Mouse (Mus musculus): ENCODE measurements around the gene Ugt1a1. TPM values are rescaled to one million over a fixed set of nuclear protein-coding genes. Genes with fewer than 3 reads are reported as not detected.

Ugt1a1 gene
- polyA plus RNA-seq, 1 experiment = not detected

GRCm38 (mm10) chr1:88235894-88236415 is 24.2 kb downstream of the Ugt1a1 start:
- no peak overlapping the region for H3K4me3 ChIP-seq (replicated peaks)
- no peaks in the 10 kb centered on the region for H3K36me3 ChIP-seq (ENCODE audit: control insufficient read depth)
- no peaks in the 10 kb centered on the region for H3K4me1 ChIP-seq (ENCODE audit: control insufficient read depth)
- TF ChIP-seq TAL1 (IDR thresholded peaks at IDR 0.05; ENCODE audit: low read length) = no peak
- TF ChIP-seq GATA1 (IDR thresholded peaks at IDR 0.05; ENCODE audit: low read length) = no peak
- H3K27me3 ChIP-seq (ENCODE audit: control insufficient read depth) = peaks cover 5% of the 10 kb centered on the region; the same call in 1 of the 2 replicates
- H3K9me3 ChIP-seq (ENCODE audit: control insufficient read depth, low read length) = peaks cover 72% of the 10 kb centered on the region

- Histone ChIP-seq H3K27me3 (ENCODE audit: control insufficient read depth) (peaks cover 5% of the 10 kb centered on the region; the same call in 1 of the 2 replicates), H3K36me3 (ENCODE audit: control insufficient read depth) (no peaks in the 10 kb centered on the region), H3K4me3 (replicated peaks) (no peak overlapping the region), H3K9me3 (ENCODE audit: control insufficient read depth, low read length) (peaks cover 74% of the 10 kb centered on the region), H3K4me1 (ENCODE audit: control insufficient read depth) (no peaks in the 10 kb centered on the region)
- TF ChIP-seq TAL1 (IDR thresholded peaks at IDR 0.05; ENCODE audit: low read length) = no peak
- no peak for TF ChIP-seq GATA1 (IDR thresholded peaks at IDR 0.05; ENCODE audit: low read length)
Measured at GRCm38 (mm10) chr1:88237311-88237710, 25.6 kb downstream of the Ugt1a1 start.

GRCm38 (mm10) chr1:88238771-88239170 is 27.0 kb downstream of the Ugt1a1 start:
- Histone ChIP-seq H3K4me3 (replicated peaks) (no peak overlapping the region), H3K9me3 (ENCODE audit: control insufficient read depth, low read length) (peaks cover 74% of the 10 kb centered on the region), H3K27me3 (ENCODE audit: control insufficient read depth) (peaks cover 5% of the 10 kb centered on the region; the same call in 1 of the 2 replicates), H3K36me3 (ENCODE audit: control insufficient read depth) (no peaks in the 10 kb centered on the region), H3K4me1 (ENCODE audit: control insufficient read depth) (no peaks in the 10 kb centered on the region)
- TF ChIP-seq TAL1 (IDR thresholded peaks at IDR 0.05; ENCODE audit: low read length) (no peak), GATA1 (IDR thresholded peaks at IDR 0.05; ENCODE audit: low read length) (no peak)

GRCm38 (mm10) chr1:88240072-88240471 is 28.3 kb downstream of the Ugt1a1 start:
- H3K36me3 ChIP-seq (ENCODE audit: control insufficient read depth) = no peaks in the 10 kb centered on the region
- TF ChIP-seq GATA1 (IDR thresholded peaks at IDR 0.05; ENCODE audit: low read length) (no peak), TAL1 (IDR thresholded peaks at IDR 0.05; ENCODE audit: low read length) (no peak)
- peaks cover 3% of the 10 kb centered on the region; the same call in 1 of the 2 replicates for H3K27me3 ChIP-seq (ENCODE audit: control insufficient read depth)
- peaks cover 75% of the 10 kb centered on the region for H3K9me3 ChIP-seq (ENCODE audit: control insufficient read depth, low read length)
- no peak overlapping the region for H3K4me3 ChIP-seq (replicated peaks)
- no peaks in the 10 kb centered on the region for H3K4me1 ChIP-seq (ENCODE audit: control insufficient read depth)

GRCm38 (mm10) chr1:88240579-88240978 is 28.8 kb downstream of the Ugt1a1 start:
- H3K27me3 ChIP-seq (ENCODE audit: control insufficient read depth) = no peaks in the 10 kb centered on the region
- H3K9me3 ChIP-seq (ENCODE audit: control insufficient read depth, low read length) = peaks cover 73% of the 10 kb centered on the region
- no peak for TF ChIP-seq TAL1 (IDR thresholded peaks at IDR 0.05; ENCODE audit: low read length)
- TF ChIP-seq GATA1 (IDR thresholded peaks at IDR 0.05; ENCODE audit: low read length) = no peak
- no peaks in the 10 kb centered on the region for H3K4me1 ChIP-seq (ENCODE audit: control insufficient read depth)
- H3K4me3 ChIP-seq (replicated peaks) = no peak overlapping the region
- no peaks in the 10 kb centered on the region for H3K36me3 ChIP-seq (ENCODE audit: control insufficient read depth)

- no peaks in the 10 kb centered on the region; the same call in 1 of the 2 replicates for H3K27me3 ChIP-seq (ENCODE audit: control insufficient read depth)
- H3K4me1 ChIP-seq (ENCODE audit: control insufficient read depth) = no peaks in the 10 kb centered on the region
- no peaks in the 10 kb centered on the region for H3K36me3 ChIP-seq (ENCODE audit: control insufficient read depth)
- no peak for TF ChIP-seq GATA1 (IDR thresholded peaks at IDR 0.05; ENCODE audit: low read length)
- no peak for TF ChIP-seq TAL1 (IDR thresholded peaks at IDR 0.05; ENCODE audit: low read length)
- H3K4me3 ChIP-seq (replicated peaks) = no peak overlapping the region
- H3K9me3 ChIP-seq (ENCODE audit: control insufficient read depth, low read length) = peaks cover 73% of the 10 kb centered on the region
Measured at GRCm38 (mm10) chr1:88243861-88244260, 32.1 kb downstream of the Ugt1a1 start.

GRCm38 (mm10) chr1:88245881-88246280 is 34.1 kb downstream of the Ugt1a1 start:
- H3K9me3 ChIP-seq (ENCODE audit: control insufficient read depth, low read length) = peaks cover 71% of the 10 kb centered on the region

GRCm38 (mm10) chr1:88246386-88246785 is 34.6 kb downstream of the Ugt1a1 start:
- peaks cover 70% of the 10 kb centered on the region for H3K9me3 ChIP-seq (ENCODE audit: control insufficient read depth, low read length)
- H3K4me1 ChIP-seq (ENCODE audit: control insufficient read depth) = no peaks in the 10 kb centered on the region
- TF ChIP-seq TAL1 (IDR thresholded peaks at IDR 0.05; ENCODE audit: low read length) (no peak), GATA1 (IDR thresholded peaks at IDR 0.05; ENCODE audit: low read length) (no peak)
- no peak overlapping the region for H3K4me3 ChIP-seq (replicated peaks)
- no peaks in the 10 kb centered on the region for H3K36me3 ChIP-seq (ENCODE audit: control insufficient read depth)
- H3K27me3 ChIP-seq (ENCODE audit: control insufficient read depth) = no peaks in the 10 kb centered on the region; the same call in 1 of the 2 replicates

More at GRCm38 (mm10) chr1:88245881-88246280, 34.1 kb downstream of the Ugt1a1 start:
- H3K27me3 ChIP-seq (ENCODE audit: control insufficient read depth) = no peaks in the 10 kb centered on the region; the same call in 1 of the 2 replicates
- TF ChIP-seq TAL1 (IDR thresholded peaks at IDR 0.05; ENCODE audit: low read length) = no peak
- TF ChIP-seq GATA1 (IDR thresholded peaks at IDR 0.05; ENCODE audit: low read length) = no peak
- no peak overlapping the region for H3K4me3 ChIP-seq (replicated peaks)
- H3K4me1 ChIP-seq (ENCODE audit: control insufficient read depth) = no peaks in the 10 kb centered on the region
- no peaks in the 10 kb centered on the region for H3K36me3 ChIP-seq (ENCODE audit: control insufficient read depth)

GRCm38 (mm10) chr1:88247660-88248059 is 35.9 kb downstream of the Ugt1a1 start:
- H3K9me3 ChIP-seq (ENCODE audit: control insufficient read depth, low read length) = peaks cover 70% of the 10 kb centered on the region
- no peaks in the 10 kb centered on the region for H3K36me3 ChIP-seq (ENCODE audit: control insufficient read depth)
- H3K4me3 ChIP-seq (replicated peaks) = no peak overlapping the region
- TF ChIP-seq GATA1 (IDR thresholded peaks at IDR 0.05; ENCODE audit: low read length) = no peak
- TF ChIP-seq TAL1 (IDR thresholded peaks at IDR 0.05; ENCODE audit: low read length) = no peak
- peaks cover 2% of the 10 kb centered on the region; the same call in 1 of the 2 replicates for H3K27me3 ChIP-seq (ENCODE audit: control insufficient read depth)
- no peaks in the 10 kb centered on the region for H3K4me1 ChIP-seq (ENCODE audit: control insufficient read depth)

All from erythroblast, embryonic 14.5 days (primary cell).